Mouse (Mus musculus) brown adipose tissue, adult 24 weeks (tissue): ENCODE measurements at regions not wholly inside any gene's neighbourhood (a gene's known extent, or its start where the extent isn't known, plus 50 kb on each side); places are given as distances from the start of the nearest gene placed in this dataset.

ENCODE experiments used
- H3K27ac ChIP-seq: fragments of 200-500 bp; replicated peaks from 2 replicates; pipeline ENCODE4 v1.5.1; 2012; ENCODE audit warnings: low read depth, mild to moderate bottlenecking, low read length
- H3K4me1 ChIP-seq: fragments of 200-500 bp; 2 replicates; pipeline ENCODE4 v1.6.1; 2012; ENCODE audit warnings: low read length, mixed read lengths; ENCODE audit not compliant: control insufficient read depth, insufficient read depth, insufficient read length
- H3K4me3 ChIP-seq: fragments of 200-500 bp; 2 replicates; pipeline ENCODE4 v1.5.1; 2012; ENCODE audit warnings: low read depth, mild to moderate bottlenecking, low read length, moderate library complexity; ENCODE audit not compliant: insufficient read depth

DNA sequence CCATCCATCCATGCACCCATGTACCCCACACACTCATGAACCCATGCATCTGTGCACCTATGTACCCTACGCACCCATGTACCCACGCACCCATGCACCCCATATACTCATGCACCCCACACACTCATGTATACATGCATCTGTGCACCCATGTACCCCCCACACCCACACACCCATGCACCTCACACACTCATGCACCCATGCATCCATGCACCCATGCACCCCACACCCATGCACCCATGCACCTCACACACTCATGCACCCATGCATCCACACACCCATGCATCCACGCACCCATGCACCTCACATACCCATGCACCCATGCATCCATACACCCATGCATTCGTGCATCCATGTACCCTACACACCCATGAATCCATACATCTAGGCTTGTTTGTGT is 63.6 kb downstream of the 4930564D02Rik start:
- no peak overlapping the region for H3K27ac ChIP-seq
- no peak overlapping the region for H3K4me3 ChIP-seq
- H3K4me1 ChIP-seq: no peaks in the 10 kb centered on the region

DNA sequence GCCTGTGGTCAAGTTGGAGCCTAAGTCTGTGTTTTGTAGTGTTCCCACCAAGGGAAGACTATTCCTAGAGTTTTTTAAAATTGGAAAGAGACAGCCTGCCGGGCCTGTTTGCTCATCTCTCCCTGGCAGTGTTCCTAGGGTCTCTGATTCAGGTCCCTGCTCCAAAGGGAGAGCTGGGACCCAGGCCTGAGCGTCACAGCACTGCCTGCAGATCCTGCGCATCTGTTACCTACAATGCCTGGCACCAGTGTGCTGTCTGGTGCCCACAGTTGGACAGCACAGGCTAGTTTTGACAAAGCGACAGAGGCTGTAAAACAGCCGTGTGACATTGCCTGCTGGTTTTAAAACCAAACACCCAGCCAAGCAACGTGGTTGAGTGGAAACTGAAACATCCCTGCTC is 64.4 kb downstream of the 4930564D02Rik start:
- Histone ChIP-seq H3K4me1 (no peaks in the 10 kb centered on the region), H3K27ac (no peak overlapping the region), H3K4me3 (no peak overlapping the region)

DNA sequence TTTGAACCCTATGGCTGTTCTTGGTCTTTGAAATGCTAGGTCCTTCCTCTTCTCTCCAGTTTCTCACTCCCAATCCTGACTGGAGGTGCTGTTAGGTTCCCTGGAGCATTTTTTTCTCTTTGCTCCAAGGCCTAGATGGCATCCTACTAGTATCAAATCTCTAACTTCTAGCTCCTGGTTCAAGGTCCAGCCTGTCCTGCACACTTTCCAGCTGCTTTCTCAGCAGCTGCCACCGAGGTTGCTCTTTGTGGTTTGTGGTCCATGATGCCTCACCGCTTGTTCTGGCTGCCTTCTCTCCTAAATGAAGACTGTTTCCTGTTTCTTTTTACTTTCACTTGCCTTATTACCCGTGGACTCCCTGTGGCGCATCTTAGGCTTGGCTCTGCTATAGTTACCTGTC is 66.4 kb downstream of the 4930564D02Rik start:
- Histone ChIP-seq H3K4me3 (no peak overlapping the region), H3K27ac (no peak overlapping the region), H3K4me1 (no peaks in the 10 kb centered on the region)

DNA sequence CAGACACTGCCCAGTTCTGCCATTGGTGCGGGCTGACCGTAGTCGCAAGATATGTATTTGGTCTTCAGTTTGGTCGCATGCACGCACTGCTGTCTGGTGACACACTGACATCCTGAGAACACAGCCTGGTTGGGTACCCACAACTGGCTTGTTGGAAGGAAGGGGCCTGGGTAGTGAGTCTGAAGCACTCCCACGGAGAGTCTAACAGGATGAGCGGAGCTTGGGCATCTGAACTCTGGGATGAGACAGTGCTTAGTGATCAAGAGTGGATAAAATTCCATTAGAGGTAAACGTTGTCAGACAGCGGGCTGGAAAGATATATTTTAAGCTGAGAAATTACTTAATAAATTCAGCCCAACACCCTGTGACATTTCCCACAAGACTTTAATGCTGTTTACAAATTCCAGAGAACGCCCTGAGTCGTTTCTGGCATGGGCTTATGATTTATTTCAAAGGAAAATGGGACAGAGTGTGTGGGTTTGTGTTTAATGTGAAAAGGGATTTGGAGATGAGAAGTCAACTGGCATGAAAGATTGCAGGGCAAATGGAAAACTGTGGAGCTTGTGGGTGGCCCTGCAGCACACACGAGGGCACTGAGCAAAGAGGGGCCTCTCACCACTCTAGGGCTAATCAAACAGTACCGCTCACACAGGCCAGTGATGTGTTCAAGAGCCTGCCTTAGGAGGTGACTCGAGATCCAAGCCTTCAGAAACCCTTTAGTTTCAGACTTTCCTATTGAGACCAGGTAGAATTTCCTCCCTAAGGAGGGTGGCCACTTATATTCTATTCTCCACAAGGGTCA is 74.7 kb downstream of the 4930564D02Rik start:
- Histone ChIP-seq H3K4me1 (peaks cover 3% of the 10 kb centered on the region; the same call in 1 of the 2 replicates), H3K4me3 (no peak overlapping the region), H3K27ac (peak overlapping the region; percentile 95)

DNA sequence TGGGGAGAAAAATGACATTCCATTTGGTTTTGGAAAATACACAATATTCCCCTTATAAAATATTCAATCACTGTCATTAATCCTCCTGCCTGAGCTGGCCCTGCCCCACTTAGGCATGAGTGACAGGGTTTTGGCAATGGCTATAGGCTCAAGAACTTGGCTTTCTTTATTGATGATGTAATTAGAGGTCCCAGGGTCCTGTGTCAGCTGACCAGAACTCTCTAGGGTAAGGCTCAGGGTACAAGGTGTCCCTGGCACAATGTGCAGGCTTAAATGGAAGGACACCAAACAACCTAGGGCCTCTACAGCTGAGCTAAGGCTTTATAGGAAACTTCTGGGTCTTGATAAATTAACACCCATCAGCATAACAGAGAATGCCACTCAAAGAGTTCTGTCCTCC is 76.0 kb downstream of the 4930564D02Rik start:
- Histone ChIP-seq H3K4me1 (peaks cover 3% of the 10 kb centered on the region; the same call in 1 of the 2 replicates), H3K4me3 (no peak overlapping the region), H3K27ac (peak overlapping the region; percentile 97)

DNA sequence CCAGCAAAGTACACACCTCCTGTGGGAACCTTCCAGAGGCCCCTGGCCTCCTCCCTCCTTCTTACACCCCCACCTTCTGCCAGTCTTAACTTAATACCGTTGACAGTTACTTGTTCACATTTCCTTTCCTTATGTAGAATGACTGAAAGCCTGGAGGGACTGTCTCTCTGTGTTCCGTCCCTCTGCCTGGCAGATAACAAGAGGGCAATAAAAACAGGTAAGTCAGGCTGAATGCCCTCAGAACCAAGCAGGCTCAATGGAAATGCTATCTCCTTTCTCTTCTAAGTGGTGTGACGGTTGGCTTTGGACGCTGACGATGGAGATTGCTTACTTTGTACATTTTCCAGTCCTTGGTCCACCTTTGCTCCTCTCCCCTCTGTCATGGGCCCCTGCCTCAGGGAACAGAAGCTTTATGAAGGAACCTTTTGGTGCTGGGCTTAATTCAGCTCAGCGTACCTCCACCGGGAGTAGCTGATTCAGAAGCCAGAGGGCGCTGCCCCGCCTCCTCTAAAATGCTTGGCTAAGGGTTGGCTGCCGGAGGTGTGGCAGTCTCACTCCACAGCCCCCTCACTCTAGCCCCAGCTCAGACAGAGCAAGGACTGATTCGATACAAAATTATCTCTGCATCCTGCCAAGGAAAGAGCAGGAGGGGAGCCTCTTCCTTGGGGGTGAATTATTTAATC is 85.0 kb downstream of the 4930564D02Rik start:
- H3K27ac ChIP-seq: no peak overlapping the region
- H3K4me1 ChIP-seq: no peaks in the 10 kb centered on the region; the same call in 1 of the 2 replicates
- no peak overlapping the region for H3K4me3 ChIP-seq

DNA sequence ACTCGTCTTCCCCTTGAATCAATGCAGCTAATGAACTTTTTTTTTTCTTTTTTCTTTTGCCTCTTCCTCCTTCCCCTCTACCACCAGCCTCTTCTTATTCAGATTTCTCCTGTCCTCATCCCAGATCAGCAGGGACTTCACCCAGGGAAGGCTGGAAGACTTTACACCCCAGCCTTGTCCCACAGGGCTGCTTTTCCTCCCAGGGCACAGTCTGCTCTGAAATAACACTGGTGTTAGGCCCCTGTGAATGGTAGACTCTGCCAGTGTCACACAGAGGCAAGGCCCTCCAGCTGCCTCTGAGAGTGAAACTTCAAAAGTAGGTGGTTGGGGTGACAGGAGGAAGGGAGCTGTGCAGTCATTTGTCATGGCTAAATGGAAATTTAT is 85.5 kb downstream of the 4930564D02Rik start:
- Histone ChIP-seq H3K4me1 (no peaks in the 10 kb centered on the region; the same call in 1 of the 2 replicates), H3K4me3 (no peak overlapping the region), H3K27ac (no peak overlapping the region)

DNA sequence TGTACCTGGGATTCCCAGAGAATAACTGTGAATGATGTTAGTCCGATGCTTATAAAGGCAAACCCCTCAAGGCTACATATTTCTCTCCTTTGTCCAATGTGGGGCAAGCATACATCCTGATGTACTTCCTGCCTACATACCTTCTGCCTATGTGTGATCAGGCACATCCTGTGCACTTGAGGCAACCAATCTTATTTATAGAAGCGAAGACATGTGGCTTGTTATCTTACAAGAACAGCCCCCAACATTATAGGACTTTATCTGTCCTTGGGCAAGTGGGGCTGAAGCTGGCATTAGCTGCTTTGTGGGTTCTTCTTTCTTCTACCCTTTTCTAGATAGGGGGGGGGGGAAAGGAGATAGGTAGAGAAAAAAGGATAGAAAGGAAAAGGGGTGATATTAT is 91.7 kb downstream of the 4930564D02Rik start:
- H3K4me3 ChIP-seq: no peak overlapping the region
- no peak overlapping the region for H3K27ac ChIP-seq

DNA sequence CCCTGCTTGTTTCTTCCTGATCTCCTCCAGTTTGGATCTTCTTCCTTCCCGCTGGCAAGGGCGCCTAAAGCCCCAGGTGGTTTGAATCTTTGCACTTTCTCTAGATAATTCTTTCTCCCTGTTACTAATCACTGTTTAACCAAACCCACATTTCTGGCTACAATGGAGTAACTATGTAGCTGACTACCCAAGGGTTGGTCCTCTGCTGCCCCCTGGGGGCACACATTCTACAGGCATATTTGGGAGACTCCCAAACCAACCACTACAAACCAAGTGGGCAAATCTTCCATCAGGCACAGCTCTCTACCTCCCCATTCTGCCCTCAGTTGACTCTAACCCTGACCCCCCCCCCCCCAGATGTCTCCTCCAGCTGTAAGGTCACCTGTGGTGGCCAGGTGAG is 98.7 kb downstream of the 4930564D02Rik start:
- H3K4me3 ChIP-seq: no peak overlapping the region
- no peaks in the 10 kb centered on the region for H3K4me1 ChIP-seq
- no peak overlapping the region for H3K27ac ChIP-seq

More for the DNA sequence above, 91.7 kb downstream of the 4930564D02Rik start:
- H3K4me1 ChIP-seq: no peaks in the 10 kb centered on the region

DNA sequence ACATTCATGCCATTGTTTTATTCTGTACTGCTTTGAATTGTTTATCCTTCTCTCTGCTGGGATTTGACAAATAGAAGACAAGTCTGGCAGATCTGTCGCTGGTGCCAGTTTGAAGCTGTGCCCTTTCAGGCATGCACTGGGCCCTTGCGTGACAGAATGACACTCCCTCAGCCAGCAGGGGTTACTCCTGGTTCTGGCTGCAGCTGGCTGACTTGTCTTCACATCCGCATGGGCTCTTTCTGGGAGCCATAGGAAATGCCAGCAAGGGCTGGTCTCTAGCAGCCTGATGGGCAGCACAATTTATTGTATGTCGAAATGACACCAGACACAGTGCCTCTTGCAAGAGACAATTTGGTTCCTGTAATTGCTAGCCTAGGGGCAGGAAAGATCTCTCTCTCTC is 102.5 kb downstream of the 4930564D02Rik start:
- no peaks in the 10 kb centered on the region for H3K4me1 ChIP-seq

DNA sequence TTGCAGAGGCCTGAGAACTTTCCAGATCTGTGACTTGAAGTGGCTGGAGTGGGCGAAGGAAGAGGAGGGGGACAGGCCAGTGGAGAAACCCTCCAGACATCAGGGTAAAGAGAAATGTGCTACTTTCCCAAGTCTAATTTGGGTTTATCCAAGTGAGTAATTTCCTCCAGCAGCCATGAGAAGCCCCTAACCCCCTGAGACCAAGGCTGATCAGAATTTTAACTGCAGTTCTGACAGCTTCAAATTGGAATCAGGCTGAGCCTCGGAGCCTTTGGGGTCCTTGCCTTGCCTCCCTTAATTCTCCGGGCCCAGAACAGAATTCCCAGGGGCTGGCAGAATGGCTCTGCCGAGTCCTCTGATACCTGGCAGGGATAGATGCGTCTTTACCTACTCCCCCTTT is 104.9 kb downstream of the 4930564D02Rik start:
- no peaks in the 10 kb centered on the region for H3K4me1 ChIP-seq

More for the DNA sequence above, 102.5 kb downstream of the 4930564D02Rik start:
- Histone ChIP-seq H3K27ac (no peak overlapping the region), H3K4me3 (no peak overlapping the region)

DNA sequence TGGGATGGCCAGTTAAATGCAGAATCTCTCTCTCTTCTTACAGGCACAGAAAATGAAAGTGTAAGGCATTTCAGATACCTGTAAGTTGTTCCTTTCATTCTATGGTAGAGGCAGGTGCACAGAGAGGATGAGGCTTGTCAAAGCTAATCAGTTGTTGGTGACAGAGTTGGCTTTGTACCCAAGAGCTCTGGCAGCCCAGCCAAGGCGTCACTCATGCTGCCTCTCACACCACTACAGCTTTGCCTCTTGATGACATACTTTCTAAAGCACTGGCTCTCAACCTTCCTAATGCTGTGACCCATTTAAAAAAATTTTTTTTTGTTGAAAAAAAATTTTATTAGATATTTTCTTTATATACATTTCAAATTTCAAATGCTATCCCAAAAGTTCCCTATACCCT is 105.4 kb downstream of the 4930564D02Rik start:
- Histone ChIP-seq H3K4me3 (no peak overlapping the region), H3K27ac (no peak overlapping the region), H3K4me1 (no peaks in the 10 kb centered on the region)

More for the DNA sequence above, 104.9 kb downstream of the 4930564D02Rik start:
- Histone ChIP-seq H3K27ac (no peak overlapping the region), H3K4me3 (no peak overlapping the region)

DNA sequence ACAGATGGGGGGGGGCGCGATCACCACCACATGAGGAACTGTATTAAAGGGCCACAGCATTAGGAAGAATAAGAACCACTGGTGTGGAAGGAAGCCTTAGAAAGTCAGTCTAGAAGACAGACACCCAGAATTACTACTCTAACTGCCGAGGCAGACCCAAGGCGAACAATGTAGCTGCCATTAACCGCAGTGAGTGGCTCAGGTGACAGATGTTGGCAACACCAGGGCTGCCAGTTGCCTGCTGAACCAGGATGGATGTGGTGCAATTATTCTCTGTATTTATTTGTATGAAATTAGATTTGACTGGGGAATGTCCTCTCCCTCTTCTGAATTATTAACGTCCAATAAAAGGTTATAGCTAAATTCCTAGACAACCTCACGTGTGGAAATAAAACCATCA is 124.7 kb downstream of the 4930564D02Rik start:
- Histone ChIP-seq H3K4me3 (no peak overlapping the region), H3K27ac (no peak overlapping the region), H3K4me1 (no peaks in the 10 kb centered on the region)

DNA sequence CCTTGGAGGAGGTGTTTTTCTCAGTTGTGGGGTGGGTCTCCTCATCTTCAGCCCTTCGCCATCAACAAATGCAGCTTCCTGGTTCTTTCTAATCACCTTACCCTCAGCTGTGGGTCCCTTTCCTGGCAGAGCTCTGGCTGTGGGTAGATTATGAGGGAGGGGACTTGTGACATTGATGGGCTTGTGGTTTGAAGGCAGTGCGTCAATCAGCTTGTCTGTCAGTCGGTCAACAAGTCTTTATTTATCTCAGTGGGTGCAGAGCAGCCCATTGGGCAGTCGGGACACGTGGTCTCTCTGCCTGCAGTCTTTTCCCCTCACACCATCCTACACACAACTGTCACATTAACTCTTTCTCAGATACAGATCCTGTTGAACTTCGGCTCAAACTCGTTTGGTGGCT is 125.2 kb downstream of the 4930564D02Rik start:
- no peaks in the 10 kb centered on the region for H3K4me1 ChIP-seq

DNA sequence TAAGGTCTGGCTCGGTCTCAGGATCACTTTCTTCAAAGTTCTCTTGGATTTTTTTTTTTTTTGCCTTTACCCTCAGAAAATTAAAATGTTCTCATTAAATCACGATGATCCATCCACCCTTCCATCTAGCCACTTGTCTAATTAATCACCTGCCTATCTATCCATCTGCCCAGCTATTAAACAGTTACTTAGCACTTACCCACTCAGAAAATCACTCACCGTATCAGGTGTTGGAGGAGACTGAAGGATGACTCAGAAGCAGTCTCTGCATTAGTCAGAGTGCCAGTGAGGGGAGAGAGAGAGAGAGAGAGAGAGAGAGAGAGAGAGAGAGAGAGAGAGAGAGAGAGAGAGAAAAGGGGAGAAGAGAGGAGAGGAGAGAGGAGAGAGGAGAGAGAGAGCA is 134.1 kb downstream of the 4930564D02Rik start:
- Histone ChIP-seq H3K27ac (no peak overlapping the region), H3K4me1 (no peaks in the 10 kb centered on the region), H3K4me3 (no peak overlapping the region)

More for the DNA sequence above, 125.2 kb downstream of the 4930564D02Rik start:
- Histone ChIP-seq H3K4me3 (no peak overlapping the region), H3K27ac (no peak overlapping the region)

DNA sequence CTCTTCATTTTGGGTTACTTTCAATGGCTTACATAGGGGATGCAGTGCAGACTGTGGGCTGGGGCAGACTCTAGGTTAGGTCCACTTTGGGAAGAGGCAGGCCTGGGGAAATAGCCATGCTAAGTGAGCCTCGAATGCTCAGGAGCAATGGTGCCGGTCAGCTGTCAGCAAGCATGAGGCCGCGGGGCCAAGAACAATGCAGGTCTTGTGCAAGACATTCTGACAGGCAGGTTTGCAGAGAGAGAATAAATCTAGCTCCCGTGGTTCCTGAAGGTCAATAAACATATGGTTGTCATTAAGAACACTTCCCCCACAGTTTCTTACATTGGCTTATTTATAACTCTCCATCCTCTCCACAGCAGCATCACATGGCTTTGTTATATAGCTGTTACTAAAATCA is 142.5 kb downstream of the 4930564D02Rik start:
- Histone ChIP-seq H3K4me1 (no peaks in the 10 kb centered on the region), H3K27ac (no peak overlapping the region), H3K4me3 (no peak overlapping the region)
